Mouse (Mus musculus) kidney, adult 2 months (tissue): ENCODE results near the gene Hist1h3g. TPM values are rescaled to one million over a fixed set of nuclear protein-coding genes. Genes with fewer than 3 reads are reported as not detected.
"Not testable (repeated sequence)": the region's sequence is repeated elsewhere in the genome, so short reads cannot be mapped to it uniquely, and the experiment has no call there.

Experiments used
- DNase-seq: peaks from one replicate; pipeline ENCODE4 v3.0.0; 2021
- H3K27ac ChIP-seq: fragments of 200-500 bp; 2 replicates; pipeline ENCODE4 v1.5.1; 2012; ENCODE audit warnings: low read depth, low read length, control low read depth, inconsistent platforms; ENCODE audit not compliant: insufficient read depth
- H3K27me3 ChIP-seq: fragments of 200-500 bp; replicated peaks from 2 replicates; pipeline ENCODE4 v1.6.1; 2012; ENCODE audit warnings: mild to moderate bottlenecking, moderate library complexity, low read length, inconsistent platforms; ENCODE audit not compliant: control insufficient read depth, insufficient read depth
- H3K36me3 ChIP-seq: fragments of 200-500 bp; 2 replicates; pipeline ENCODE4 v1.6.1; 2012; ENCODE audit warnings: mild to moderate bottlenecking, moderate library complexity, low read length, inconsistent platforms; ENCODE audit not compliant: control insufficient read depth, insufficient read depth
- H3K4me1 ChIP-seq: fragments of 200-500 bp; 2 replicates; pipeline ENCODE4 v1.6.1; 2011; ENCODE audit warnings: low read length; ENCODE audit not compliant: control insufficient read depth, insufficient read depth
- H3K4me3 ChIP-seq: fragments of 200-500 bp; 2 replicates; pipeline ENCODE4 v1.5.1; 2011; ENCODE audit warnings: mild to moderate bottlenecking, low read depth, low read length, control low read depth; ENCODE audit not compliant: insufficient read depth
- CTCF ChIP-seq: fragments of 200-500 bp; conservative IDR thresholded peaks from 2 replicates; pipeline ENCODE4 v1.5.1; 2011; ENCODE audit warnings: low read depth, mild to moderate bottlenecking, control low read depth, low read length, moderate library complexity, mixed read lengths; ENCODE audit not compliant: insufficient read depth, insufficient read length
- POLR2A ChIP-seq: fragments of 200-500 bp; IDR thresholded peaks from one replicate; pipeline ENCODE4 v1.6.1; 2011; ENCODE audit warnings: low read depth, low read length, control low read depth
- WGBS: fragments of 180-500 bp; shearing (Covaris S2); methylation state at CpG from one replicate; pipeline ENCODE4 v1.1.7; 2018; 5-methylcytosine and 5-hydroxymethylcytosine counted together
- polyA plus RNA-seq: library from polyadenylated mRNA; depleted of rRNA; stranded (reverse); fragments of >200 nt; gene quantifications from 2 replicates; pipeline ENCODE4 v1.2.3, GENCODE M21; 2012

The Hist1h3g gene
- polyA plus RNA-seq, 1 experiment = 0.25 TPM

DNA sequence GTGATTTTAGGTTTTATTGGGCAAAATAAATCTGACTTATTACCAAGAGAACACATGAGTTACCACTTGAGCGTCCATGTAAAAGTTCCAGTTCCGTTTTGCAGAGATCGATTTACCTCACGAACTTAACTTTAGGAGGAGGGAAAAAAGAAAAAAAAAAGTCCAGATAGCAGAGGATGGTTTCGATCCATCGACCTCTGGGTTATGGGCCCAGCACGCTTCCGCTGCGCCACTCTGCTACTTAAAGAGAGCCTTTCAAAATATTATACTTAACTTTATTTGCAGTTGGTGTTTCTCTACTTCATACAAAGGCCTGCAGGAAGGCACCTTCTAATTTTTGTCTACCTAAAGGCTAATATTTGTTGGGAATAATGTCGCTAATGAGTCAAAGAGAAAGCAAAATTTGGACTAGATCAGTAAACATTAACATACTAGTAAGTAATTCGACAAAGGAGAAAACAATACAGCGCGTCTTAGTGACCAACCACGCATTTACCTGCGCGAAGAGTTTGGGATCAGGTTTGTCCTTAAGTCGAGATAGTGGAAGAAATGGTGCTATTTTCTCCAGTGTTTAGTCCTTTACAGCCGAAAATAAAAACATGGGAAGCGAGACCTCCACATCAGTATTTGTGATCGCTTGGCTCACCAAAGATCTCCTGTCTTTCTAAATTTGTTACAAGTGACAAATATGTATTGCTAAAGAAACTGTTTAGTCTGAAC is 4.9 kb upstream of the Hist1h3g start:
- H3K27ac ChIP-seq = peak overlapping the region; percentile 94
- TF ChIP-seq CTCF (no peak), POLR2A (no peak)
- peak overlapping the region; percentile 59 for H3K4me3 ChIP-seq
- peaks cover 11% of the 10 kb centered on the region; the same call in 1 of the 2 replicates for H3K4me1 ChIP-seq
- under 1% methylated on average over 20 of the region's 20 CpGs for WGBS
- no peaks in the 10 kb centered on the region for H3K27me3 ChIP-seq
- no peaks in the 10 kb centered on the region for H3K36me3 ChIP-seq
- peak; percentile 83 for DNase-seq

DNA sequence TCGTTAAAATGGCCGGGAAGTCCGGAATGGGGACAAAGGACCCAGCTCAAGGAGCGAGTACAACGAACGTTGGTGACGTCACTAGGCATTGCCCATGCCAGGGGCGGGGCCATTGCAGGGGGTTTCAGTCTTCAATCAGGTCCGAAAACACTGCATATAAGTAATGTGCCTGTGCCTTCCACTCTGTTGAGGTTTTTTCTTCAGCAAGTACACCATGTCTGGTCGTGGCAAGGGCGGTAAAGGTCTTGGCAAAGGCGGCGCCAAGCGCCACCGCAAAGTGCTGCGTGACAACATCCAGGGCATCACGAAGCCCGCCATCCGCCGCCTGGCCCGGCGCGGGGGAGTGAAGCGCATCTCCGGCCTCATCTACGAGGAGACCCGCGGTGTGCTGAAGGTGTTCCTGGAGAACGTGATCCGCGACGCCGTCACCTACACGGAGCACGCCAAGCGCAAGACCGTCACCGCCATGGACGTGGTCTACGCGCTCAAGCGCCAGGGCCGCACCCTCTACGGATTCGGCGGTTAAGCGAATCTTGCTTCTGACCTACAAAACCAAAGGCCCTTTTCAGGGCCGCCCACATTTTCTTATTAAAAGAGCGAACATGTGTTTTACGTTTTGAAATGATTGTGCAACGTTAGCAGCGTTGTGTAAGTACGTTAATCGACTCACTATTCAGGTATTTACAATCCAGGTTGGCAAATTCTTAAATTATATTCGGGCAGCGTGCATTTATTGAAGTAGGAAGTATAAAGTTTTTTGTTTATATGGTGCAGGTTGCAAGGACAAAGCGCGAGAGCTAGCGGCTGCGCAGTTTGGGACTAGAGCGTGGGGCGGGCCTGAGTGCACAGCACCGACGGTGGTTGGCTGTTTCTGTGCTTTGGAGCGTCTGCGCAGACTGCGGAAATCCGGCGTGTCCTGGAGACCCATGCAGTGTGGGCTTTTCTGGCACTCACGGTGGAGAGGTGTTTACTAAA is 4.0 kb upstream of the Hist1h3g start, which contains the start of gene Hist1h4h:
TSS of gene Hist1h4h (plus strand) at position 150 of the 975 bp plus-strand sequence.
- Histone ChIP-seq H3K27me3 (no peaks in the 10 kb centered on the region), H3K4me1 (peaks cover 11% of the 10 kb centered on the region; the same call in 1 of the 2 replicates), H3K27ac (peak within 1 kb of the TSS; percentile 94), H3K36me3 (no peaks in the 10 kb centered on the region), H3K4me3 (peak within 1 kb of the TSS; percentile 59)
- DNase-seq = peak; percentile 99
- WGBS = under 1% methylated on average over 64 of the region's 70 CpGs
- TF ChIP-seq POLR2A = peak; percentile 98
- no peak for TF ChIP-seq CTCF

- H3K27ac ChIP-seq = no peak overlapping the region
- 0 out of 2 replicates have a peak overlapping the region, but pooled peaks have one; percentile 12 for H3K4me3 ChIP-seq
- H3K36me3 ChIP-seq = no peaks in the 10 kb centered on the region
- H3K27me3 ChIP-seq = no peaks in the 10 kb centered on the region
- 20% methylated on average over 9 of the region's 9 CpGs for WGBS
- TF ChIP-seq CTCF = no peak
- TF ChIP-seq POLR2A = no peak
- no peak for DNase-seq
- H3K4me1 ChIP-seq = peaks cover 11% of the 10 kb centered on the region; the same call in 1 of the 2 replicates
These were observed 2.8 kb upstream of the Hist1h3g start for GRCm38 (mm10) chr13:23532262-23533075.

DNA sequence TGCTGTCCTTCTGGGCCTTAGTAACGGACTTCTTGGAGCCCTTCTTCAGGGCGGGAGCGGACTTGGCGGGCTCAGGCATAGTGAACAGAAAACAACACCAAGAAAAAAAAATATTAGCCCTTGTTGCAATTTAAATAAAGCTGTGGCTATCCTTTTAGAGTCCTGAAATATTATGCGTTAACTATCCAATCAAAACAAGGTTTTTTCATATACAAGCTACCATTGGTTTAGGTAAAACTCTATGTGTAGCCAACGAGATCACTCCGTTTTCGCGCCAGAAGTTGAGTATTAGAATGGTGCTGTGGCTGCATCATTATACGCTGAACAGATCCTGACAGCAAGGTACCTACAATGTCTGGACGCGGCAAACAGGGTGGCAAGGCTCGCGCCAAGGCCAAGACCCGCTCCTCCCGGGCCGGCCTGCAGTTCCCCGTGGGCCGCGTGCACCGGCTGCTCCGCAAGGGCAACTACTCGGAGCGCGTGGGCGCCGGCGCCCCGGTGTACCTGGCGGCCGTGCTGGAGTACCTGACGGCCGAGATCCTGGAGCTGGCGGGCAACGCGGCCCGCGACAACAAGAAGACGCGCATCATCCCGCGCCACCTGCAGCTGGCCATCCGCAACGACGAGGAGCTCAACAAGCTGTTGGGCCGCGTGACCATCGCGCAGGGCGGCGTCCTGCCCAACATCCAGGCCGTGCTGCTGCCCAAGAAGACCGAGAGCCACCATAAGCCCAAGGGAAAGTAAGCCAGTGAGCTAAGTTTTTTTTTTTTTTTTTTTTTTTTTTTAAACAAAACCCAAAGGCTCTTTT is 1.5 kb upstream of the Hist1h3g start, which contains the start of gene Hist1h2af:
TSS of gene Hist1h2af (plus strand) at position 347 of the 808 bp plus-strand sequence.
- peak; percentile 70 for DNase-seq
- H3K27ac ChIP-seq, H3K27me3 ChIP-seq, H3K36me3 ChIP-seq: not testable (repeated sequence)
- WGBS = under 1% methylated on average over 25 of the region's 53 CpGs
- peak within 1 kb of the TSS; percentile 50; the same call in 1 of the 2 replicates for H3K4me3 ChIP-seq
- H3K4me1 ChIP-seq = peaks cover 11% of the 10 kb centered on the region; the same call in 1 of the 2 replicates

- H3K4me3 ChIP-seq = no peak overlapping the region
These were observed 672 bp upstream of the Hist1h3g start for GRCm38 (mm10) chr13:23534368-23535131.

More at GRCm38 (mm10) chr13:23534368-23535131, 672 bp upstream of the Hist1h3g start:
- TF ChIP-seq CTCF (no peak), POLR2A (no peak)
- Histone ChIP-seq H3K36me3 (no peaks in the 10 kb centered on the region), H3K27ac (no peak overlapping the region), H3K4me1 (peaks cover 11% of the 10 kb centered on the region; the same call in 1 of the 2 replicates), H3K27me3 (no peaks in the 10 kb centered on the region)
- no peak for DNase-seq
- under 1% methylated on average over 15 of the region's 15 CpGs for WGBS
